Mouse (Mus musculus): Measurements from ENCODE around the gene Fgr. TPM values are rescaled to one million over a fixed set of nuclear protein-coding genes. Genes with fewer than 3 reads are reported as not detected.

Gene Fgr
- 30.2 to 33.7 TPM (median 31.5 TPM) in 4 replicates for total RNA-seq (2023)

DNA sequence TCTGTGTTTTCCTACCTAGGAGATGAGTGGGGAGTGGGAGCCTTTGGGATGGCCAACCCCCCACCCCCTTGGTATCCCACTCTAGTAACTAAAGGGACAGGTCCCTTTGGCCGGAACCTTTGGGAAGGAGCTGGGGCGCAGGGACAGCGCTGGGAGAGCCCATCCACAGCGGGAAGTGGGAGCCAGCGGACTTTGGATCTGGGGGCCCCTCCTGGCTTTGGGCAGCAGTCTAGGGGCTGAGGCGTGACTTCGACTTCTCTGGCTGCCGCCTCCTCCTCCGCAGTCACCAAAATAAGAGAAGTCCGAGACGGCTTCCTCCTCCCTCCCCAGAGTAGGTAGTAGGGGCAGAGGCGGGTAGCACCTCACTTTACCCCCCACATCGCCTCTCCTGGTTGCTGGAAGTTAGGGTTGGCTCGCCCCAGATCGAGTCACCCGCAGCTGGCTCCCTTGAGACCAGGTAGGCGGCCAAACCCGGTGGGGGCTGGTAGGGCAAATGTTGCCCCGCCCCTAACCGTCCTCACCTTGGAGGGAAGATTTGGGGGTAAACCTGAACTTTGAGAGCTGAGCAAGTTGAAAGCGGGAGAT lies at the start of gene Fgr:
Gene Fgr, plus strand, starts transcription at position 282 of the 585 bp plus-strand sequence.

DNA sequence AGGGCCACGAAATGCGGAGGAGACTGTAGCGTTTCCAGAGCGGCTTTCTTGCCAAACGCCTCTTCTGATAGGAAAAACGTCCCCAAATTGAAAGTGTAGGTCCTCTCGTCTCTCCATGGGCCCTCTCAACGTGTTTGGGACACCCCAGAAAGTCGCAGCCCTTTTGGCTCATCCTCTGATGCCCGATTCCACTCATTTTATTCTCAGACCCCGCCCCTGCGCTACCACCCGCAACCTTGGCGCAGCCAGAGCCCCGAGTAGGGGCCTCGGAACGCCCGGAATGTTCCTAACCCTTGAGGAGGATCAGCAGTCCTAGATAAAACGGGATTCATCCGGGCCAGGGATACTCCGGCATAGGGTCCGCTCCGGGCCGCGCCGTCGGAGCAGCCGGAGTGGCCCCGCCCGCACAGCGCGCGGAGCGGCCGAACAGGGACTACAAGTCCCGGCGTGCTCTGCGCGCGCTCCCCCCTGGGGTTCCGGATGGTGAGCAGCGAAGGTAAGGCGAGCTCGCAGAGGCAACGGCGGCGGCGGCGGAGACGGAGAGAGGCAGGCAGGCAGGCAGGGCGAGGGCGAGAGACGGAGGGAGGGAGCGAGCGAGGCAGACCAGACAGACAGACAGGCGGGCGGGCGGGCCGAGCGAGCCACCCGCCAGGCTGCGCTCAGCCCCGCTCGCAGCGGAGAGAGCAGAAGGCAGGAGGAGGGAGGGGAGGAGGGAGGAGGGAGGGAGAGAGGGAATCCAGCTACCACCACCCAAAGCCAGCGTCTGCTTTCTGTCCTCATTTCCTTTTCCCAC lies 37.3 kb downstream of the Fgr start, which contains the start of gene Ahdc1:
Gene Ahdc1, plus strand, starts transcription at position 233 of the 793 bp plus-strand sequence.

Other genes with a start within 250 kb of the Fgr start
- gene Xkr8, start 241.5 kb upstream of the Fgr start, total RNA-seq (2023): 1.3 to 2.7 TPM (median 2.6 TPM) in 4 replicates
- gene Smpdl3b, start 216.8 kb upstream of the Fgr start, total RNA-seq (2023): 0.29 TPM in 1 of 4 replicates, not detected in the others
- gene Rpa2, start 205.8 kb upstream of the Fgr start, total RNA-seq (2023): 40.5 to 47.5 TPM (median 45.2 TPM) in 4 replicates
- 133 to 134 TPM (median 133 TPM) in 4 replicates for gene Themis2, start 177.7 kb upstream of the Fgr start, total RNA-seq (2023)
- 37.8 to 45.2 TPM (median 42.5 TPM) in 4 replicates for gene Ppp1r8, start 130.9 kb upstream of the Fgr start, total RNA-seq (2023)
- gene Stx12, start 89.6 kb upstream of the Fgr start, total RNA-seq (2023): 17.7 to 21.1 TPM (median 19.6 TPM) in 4 replicates
- 37.1 to 50.3 TPM (median 44.1 TPM) in 4 replicates for gene Fam76a, start 51.5 kb upstream of the Fgr start, total RNA-seq (2023)
- 66.2 to 87.0 TPM (median 78.5 TPM) in 4 replicates for gene Ahdc1, start 37.2 kb downstream of the Fgr start, total RNA-seq (2023)
- 291 to 323 TPM (median 299 TPM) in 4 replicates for gene Wasf2, start 156.4 kb downstream of the Fgr start, total RNA-seq (2023)
- 1.8 to 3.4 TPM (median 2.9 TPM) in 3 of 4 replicates, not detected in the other for gene Cd164l2, start 238.0 kb downstream of the Fgr start, total RNA-seq (2023)
- gene Gpr3, start 238.4 kb downstream of the Fgr start, total RNA-seq (2023): 3.3 to 4.8 TPM (median 3.8 TPM) in 4 replicates

Data from B cell, adult 62 days (primary cell).